Mouse (Mus musculus) regulatory T cell (primary cell): Measurements from ENCODE around the gene Adamtsl4.
"Not testable (repeated sequence)": the region's sequence is repeated elsewhere in the genome, so short reads cannot be mapped to it uniquely, and the experiment has no call there.

ENCODE experiments used
- in situ Hi-C: fragments of 300-600 bp; cut with MboI, MseI; formaldehyde crosslinking; loops from one replicate; pipeline ENCODE4 v1.15.1; 2025; ENCODE audit warnings: high pct_unique_total_duplicates

Gene Adamtsl4

GRCm38 (mm10) chr3:95701085-95701484, 13.4 kb upstream of the Adamtsl4 start:
- in situ Hi-C loops = loop anchor here (5.0 kb wide), 1 partner anchor 421 kb away; no protein-coding TSS in a partner anchor

GRCm38 (mm10) chr3:95700233-95700681, 12.5 kb upstream of the Adamtsl4 start:
- in situ Hi-C loops = loop anchor here (5.0 kb wide), 1 partner anchor 422 kb away; no protein-coding TSS in a partner anchor

- in situ Hi-C loops = no loop called here
Measured at GRCm38 (mm10) chr3:95698286-95698685, 10.6 kb upstream of the Adamtsl4 start.

GRCm38 (mm10) chr3:95696360-95696759, 8.6 kb upstream of the Adamtsl4 start:
- in situ Hi-C loops = no loop called here

GRCm38 (mm10) chr3:95695796-95696195, 8.1 kb upstream of the Adamtsl4 start:
- in situ Hi-C loops = no loop called here

- in situ Hi-C loops = no loop called here
Measured at GRCm38 (mm10) chr3:95694808-95695703, 7.3 kb upstream of the Adamtsl4 start.

GRCm38 (mm10) chr3:95693821-95694807, 6.4 kb upstream of the Adamtsl4 start:
- in situ Hi-C loops = no loop called here

GRCm38 (mm10) chr3:95692677-95693076, 5.0 kb upstream of the Adamtsl4 start:
- in situ Hi-C loops = no loop called here

GRCm38 (mm10) chr3:95690552-95690951, 2.8 kb upstream of the Adamtsl4 start:
- in situ Hi-C loops = not testable (repeated sequence)

GRCm38 (mm10) chr3:95689940-95690339, 2.2 kb upstream of the Adamtsl4 start:
- in situ Hi-C loops = no loop called here

- in situ Hi-C loops = no loop called here
Measured at GRCm38 (mm10) chr3:95689171-95689915, 1.6 kb upstream of the Adamtsl4 start.

GRCm38 (mm10) chr3:95687168-95687523, 571 bp downstream of the Adamtsl4 start:
- in situ Hi-C loops = no loop called here

- in situ Hi-C loops = no loop called here
Measured at GRCm38 (mm10) chr3:95686492-95687167, 1.1 kb downstream of the Adamtsl4 start.

GRCm38 (mm10) chr3:95685701-95686100, 2.0 kb downstream of the Adamtsl4 start:
- in situ Hi-C loops = no loop called here

- in situ Hi-C loops = no loop called here
Measured at GRCm38 (mm10) chr3:95685301-95685700, 2.4 kb downstream of the Adamtsl4 start.

GRCm38 (mm10) chr3:95684846-95685245, 2.9 kb downstream of the Adamtsl4 start:
- in situ Hi-C loops = no loop called here

- in situ Hi-C loops = no loop called here
Measured at GRCm38 (mm10) chr3:95682878-95683277, 4.8 kb downstream of the Adamtsl4 start.

- in situ Hi-C loops = no loop called here
Measured at GRCm38 (mm10) chr3:95681365-95681764, 6.4 kb downstream of the Adamtsl4 start.

- in situ Hi-C loops = no loop called here
Measured at GRCm38 (mm10) chr3:95680673-95681072, 7.0 kb downstream of the Adamtsl4 start.

- in situ Hi-C loops = no loop called here
Measured at GRCm38 (mm10) chr3:95679551-95679950, 8.2 kb downstream of the Adamtsl4 start.
